Mouse (Mus musculus): ENCODE measurements around the gene Mex3d.
A peak's percentile ranks its signal among the peaks of the same experiment; 100 is the strongest.

Gene Mex3d

GRCm38 (mm10) chr10:80385811-80386734, 1.4 kb downstream of the Mex3d start:
- no peak for DNase-seq

- DNase-seq = no peak
Measured at GRCm38 (mm10) chr10:80385310-80385709, 2.1 kb downstream of the Mex3d start.

- DNase-seq = no peak
Measured at GRCm38 (mm10) chr10:80384709-80385108, 2.8 kb downstream of the Mex3d start.

GRCm38 (mm10) chr10:80384115-80384639, 3.3 kb downstream of the Mex3d start:
- no peak for DNase-seq

- DNase-seq = no peak
Measured at GRCm38 (mm10) chr10:80383431-80383830, 4.0 kb downstream of the Mex3d start.

- DNase-seq = no peak
Measured at GRCm38 (mm10) chr10:80382641-80383365, 4.7 kb downstream of the Mex3d start.

GRCm38 (mm10) chr10:80377716-80378115, 9.7 kb downstream of the Mex3d start:
- DNase-seq = no peak

- peak; percentile 86 for DNase-seq
Measured at GRCm38 (mm10) chr10:80376160-80376559, 11.3 kb downstream of the Mex3d start.

- peak; percentile 85 for DNase-seq
Measured at GRCm38 (mm10) chr10:80374063-80374462, 13.4 kb downstream of the Mex3d start.

- no peak for DNase-seq
Measured at GRCm38 (mm10) chr10:80372706-80373105, 14.8 kb downstream of the Mex3d start.

GRCm38 (mm10) chr10:80371983-80372382, 15.5 kb downstream of the Mex3d start:
- DNase-seq = no peak

GRCm38 (mm10) chr10:80371411-80371966, 16.0 kb downstream of the Mex3d start:
- peak; percentile 59 for DNase-seq

GRCm38 (mm10) chr10:80369995-80370747, 17.3 kb downstream of the Mex3d start:
- DNase-seq = no peak

- DNase-seq = no peak
Measured at GRCm38 (mm10) chr10:80368392-80368791, 19.1 kb downstream of the Mex3d start.

- DNase-seq = no peak
Measured at GRCm38 (mm10) chr10:80367954-80368353, 19.5 kb downstream of the Mex3d start.

GRCm38 (mm10) chr10:80365736-80366135, 21.7 kb downstream of the Mex3d start:
- no peak for DNase-seq

GRCm38 (mm10) chr10:80363734-80364133, 23.7 kb downstream of the Mex3d start:
- no peak for DNase-seq

- DNase-seq = peak; percentile 78
Measured at GRCm38 (mm10) chr10:80357994-80358639, 29.3 kb downstream of the Mex3d start.

- no peak for DNase-seq
Measured at GRCm38 (mm10) chr10:80357336-80357735, 30.1 kb downstream of the Mex3d start.

- DNase-seq = no peak
Measured at GRCm38 (mm10) chr10:80356737-80357136, 30.7 kb downstream of the Mex3d start.

- peak; percentile 71 for DNase-seq
Measured at GRCm38 (mm10) chr10:80356001-80356682, 31.3 kb downstream of the Mex3d start, which contains the start of gene Plk5. Gene Plk5 (plus strand): TSS chr10:80356459.
